Mouse (Mus musculus): ENCODE data around the gene Zbtb11. TPM values are rescaled to one million over a fixed set of nuclear protein-coding genes. Genes with fewer than 3 reads are reported as not detected.
A peak's percentile ranks its signal among the peaks of the same experiment; 100 is the strongest.

The Zbtb11 gene
- polyA plus RNA-seq, 1 experiment, result 2.4 TPM

GRCm38 (mm10) chr16:55970416-55970815 lies 3.3 kb upstream of the Zbtb11 start:
- 88% methylated on average over 5 of the region's 5 CpGs for WGBS
- Histone ChIP-seq H3K27ac (ENCODE audit: insufficient read depth, low read depth, low read length) (no peak overlapping the region), H3K4me1 (ENCODE audit: control insufficient read depth, insufficient read depth, insufficient read length, low read length) (peaks cover 7% of the 10 kb centered on the region; the same call in 1 of the 2 replicates), H3K36me3 (ENCODE audit: control insufficient read depth, insufficient read depth, low read length) (peaks cover 26% of the 10 kb centered on the region), H3K4me3 (ENCODE audit: low read depth, low read length) (no peak overlapping the region), H3K27me3 (ENCODE audit: control insufficient read depth, insufficient read depth, low read length) (no peaks in the 10 kb centered on the region)
- TF ChIP-seq POLR2A (IDR thresholded peaks at IDR 0.05; ENCODE audit: low read depth, low read length) (no peak), CTCF (IDR thresholded peaks at IDR 0.05; ENCODE audit: extremely low read depth, insufficient read length, insufficient replicate concordance, low read depth, low read length) (no peak)

- TF ChIP-seq CTCF (IDR thresholded peaks at IDR 0.05; ENCODE audit: extremely low read depth, insufficient read length, insufficient replicate concordance, low read depth, low read length) (no peak), POLR2A (IDR thresholded peaks at IDR 0.05; ENCODE audit: low read depth, low read length) (no peak)
- peaks cover 7% of the 10 kb centered on the region; the same call in 1 of the 2 replicates for H3K4me1 ChIP-seq (ENCODE audit: control insufficient read depth, insufficient read depth, insufficient read length, low read length)
- H3K27me3 ChIP-seq (ENCODE audit: control insufficient read depth, insufficient read depth, low read length), result no peaks in the 10 kb centered on the region
- H3K4me3 ChIP-seq (ENCODE audit: low read depth, low read length), result no peak overlapping the region
- 77% methylated on average over 6 of the region's 6 CpGs for WGBS
- peaks cover 26% of the 10 kb centered on the region for H3K36me3 ChIP-seq (ENCODE audit: control insufficient read depth, insufficient read depth, low read length)
- no peak overlapping the region for H3K27ac ChIP-seq (ENCODE audit: insufficient read depth, low read depth, low read length)
Observed at GRCm38 (mm10) chr16:55971735-55972615, 1.7 kb upstream of the Zbtb11 start.

GRCm38 (mm10) chr16:55972626-55973201 lies 969 bp upstream of the Zbtb11 start:
- no peak overlapping the region for H3K4me3 ChIP-seq (ENCODE audit: low read depth, low read length)
- no peaks in the 10 kb centered on the region for H3K27me3 ChIP-seq (ENCODE audit: control insufficient read depth, insufficient read depth, low read length)
- 32% methylated on average over 10 of the region's 10 CpGs for WGBS
- H3K36me3 ChIP-seq (ENCODE audit: control insufficient read depth, insufficient read depth, low read length), result peaks cover 25% of the 10 kb centered on the region
- peaks cover 3% of the 10 kb centered on the region; the same call in 1 of the 2 replicates for H3K4me1 ChIP-seq (ENCODE audit: control insufficient read depth, insufficient read depth, insufficient read length, low read length)
- peak overlapping the region; percentile 23 for H3K27ac ChIP-seq (ENCODE audit: insufficient read depth, low read depth, low read length)
- TF ChIP-seq POLR2A (IDR thresholded peaks at IDR 0.05; ENCODE audit: low read depth, low read length) (no peak), CTCF (IDR thresholded peaks at IDR 0.05; ENCODE audit: extremely low read depth, insufficient read length, insufficient replicate concordance, low read depth, low read length) (no peak)

GRCm38 (mm10) chr16:55974256-55974902 lies 696 bp downstream of the Zbtb11 start:
- peaks cover 21% of the 10 kb centered on the region for H3K36me3 ChIP-seq (ENCODE audit: control insufficient read depth, insufficient read depth, low read length)
- TF ChIP-seq CTCF (IDR thresholded peaks at IDR 0.05; ENCODE audit: extremely low read depth, insufficient read length, insufficient replicate concordance, low read depth, low read length) (no peak), POLR2A (IDR thresholded peaks at IDR 0.05; ENCODE audit: low read depth, low read length) (peak; percentile 44; the same call in 1 of the 2 replicates)
- WGBS, result under 1% methylated on average over 54 of the region's 55 CpGs
- no peaks in the 10 kb centered on the region for H3K27me3 ChIP-seq (ENCODE audit: control insufficient read depth, insufficient read depth, low read length)
- H3K4me1 ChIP-seq (ENCODE audit: control insufficient read depth, insufficient read depth, insufficient read length, low read length), result peaks cover 2% of the 10 kb centered on the region; the same call in 1 of the 2 replicates
- peak overlapping the region; percentile 99 for H3K4me3 ChIP-seq (ENCODE audit: low read depth, low read length)
- H3K27ac ChIP-seq (ENCODE audit: insufficient read depth, low read depth, low read length), result peak overlapping the region; percentile 86

GRCm38 (mm10) chr16:55974903-55975285 lies 1.2 kb downstream of the Zbtb11 start:
- H3K4me1 ChIP-seq (ENCODE audit: control insufficient read depth, insufficient read depth, insufficient read length, low read length), result peaks cover 2% of the 10 kb centered on the region; the same call in 1 of the 2 replicates
- peak overlapping the region; percentile 69 for H3K27ac ChIP-seq (ENCODE audit: insufficient read depth, low read depth, low read length)
- no peaks in the 10 kb centered on the region for H3K27me3 ChIP-seq (ENCODE audit: control insufficient read depth, insufficient read depth, low read length)
- under 1% methylated on average over 14 of the region's 14 CpGs for WGBS
- peaks cover 20% of the 10 kb centered on the region for H3K36me3 ChIP-seq (ENCODE audit: control insufficient read depth, insufficient read depth, low read length)
- TF ChIP-seq CTCF (IDR thresholded peaks at IDR 0.05; ENCODE audit: extremely low read depth, insufficient read length, insufficient replicate concordance, low read depth, low read length) (no peak), POLR2A (IDR thresholded peaks at IDR 0.05; ENCODE audit: low read depth, low read length) (no peak)
- H3K4me3 ChIP-seq (ENCODE audit: low read depth, low read length), result peak overlapping the region; percentile 99

GRCm38 (mm10) chr16:55986001-55986400 lies 12.3 kb downstream of the Zbtb11 start:
- H3K27ac ChIP-seq (ENCODE audit: insufficient read depth, low read depth, low read length), result no peak overlapping the region
- peaks cover 39% of the 10 kb centered on the region for H3K36me3 ChIP-seq (ENCODE audit: control insufficient read depth, insufficient read depth, low read length)
- H3K27me3 ChIP-seq (ENCODE audit: control insufficient read depth, insufficient read depth, low read length), result no peaks in the 10 kb centered on the region
- no peaks in the 10 kb centered on the region for H3K4me1 ChIP-seq (ENCODE audit: control insufficient read depth, insufficient read depth, insufficient read length, low read length)
- WGBS, result 94% methylated on average over 3 of the region's 3 CpGs
- no peak for TF ChIP-seq CTCF (IDR thresholded peaks at IDR 0.05; ENCODE audit: extremely low read depth, insufficient read length, insufficient replicate concordance, low read depth, low read length)
- TF ChIP-seq POLR2A (IDR thresholded peaks at IDR 0.05; ENCODE audit: low read depth, low read length), result no peak
- no peak overlapping the region for H3K4me3 ChIP-seq (ENCODE audit: low read depth, low read length)
